Comparison of ENCODE assay signal across 28 mouse cellular contexts in genomic region chr1:184931097-184931496, GRCm38 (mm10). TPM values are rescaled to one million over a fixed set of nuclear protein-coding genes. Genes with fewer than 3 reads are reported as not detected.
DNase-seq lines count a peak whose midpoint lies in the region; ATAC-seq and TF ChIP-seq lines count a peak whose summit lies in the region.
"Had no signal": no experiment of that assay in that cellular context is flagged by ENCODE, and none has a peak within 500 bp of the region (broad histone marks: within the 10 kb centered on the region; RNA-seq: fewer than 3 reads in every experiment).

No protein-coding gene starts in this region.

- peak; percentile 41 for DNase-seq in intestine, embryonic 14.5 days (ENCODE audit: low spot score)
- peak; percentile 7 for DNase-seq in retina, postnatal 1 day
- no peak for DNase-seq in retina, embryonic 14.5 days (ENCODE audit: low spot score)
- no peak for DNase-seq in forebrain, postnatal 0 days
- no peak for DNase-seq in hindbrain, embryonic 14.5 days (ENCODE audit: low spot score)
- DNase-seq: adrenal gland, adult 8-10 months; adrenal gland, postnatal 14 days; adrenal gland, postnatal 36 days; cerebellum, adult 11-12 months; cerebellum, adult 2 months; cerebellum, adult 9-10 months; cerebellum, postnatal 10 days; cerebellum, postnatal 25 days; embryo, embryonic 11 days had no signal

- no peaks in the 10 kb centered on the region for H3K9me3 ChIP-seq in intestine, embryonic 14.5 days (ENCODE audit: control insufficient read depth, low read length)
- H3K9me3 ChIP-seq in intestine, embryonic 16.5 days (ENCODE audit: control insufficient read depth, low read length) = no peaks in the 10 kb centered on the region
- H3K9me3 ChIP-seq in forebrain, postnatal 0 days (ENCODE audit: low read length) = no peaks in the 10 kb centered on the region
- no peaks in the 10 kb centered on the region for H3K9me3 ChIP-seq in hindbrain, embryonic 14.5 days (ENCODE audit: control insufficient read depth, low read length)
- H3K9me3 ChIP-seq: embryonic facial prominence, embryonic 13.5 days; embryonic facial prominence, embryonic 15.5 days; forebrain, embryonic 10.5 days; forebrain, embryonic 12.5 days had no signal

- no peak for TF ChIP-seq CTCF in forebrain, postnatal 0 days (IDR thresholded peaks at IDR 0.05; ENCODE audit: low read depth)

- peaks cover 9% of the 10 kb centered on the region; the same call in 1 of the 2 replicates for H3K36me3 ChIP-seq in intestine, embryonic 14.5 days (ENCODE audit: control insufficient read depth, insufficient read depth, low read length)
- 0 out of 2 replicates have a peak, but pooled peaks cover 3% of the 10 kb centered on the region for H3K36me3 ChIP-seq in intestine, embryonic 16.5 days (ENCODE audit: control insufficient read depth, insufficient read depth, low read length)
- H3K36me3 ChIP-seq in forebrain, postnatal 0 days (ENCODE audit: insufficient read depth) = peaks cover 8% of the 10 kb centered on the region
- H3K36me3 ChIP-seq in hindbrain, embryonic 14.5 days (replicated peaks; ENCODE audit: control insufficient read depth, insufficient read depth) = peaks cover 33% of the 10 kb centered on the region

- 87% methylated on average over 6 of the region's 6 CpGs for WGBS in intestine, embryonic 14.5 days
- 83% methylated on average over 6 of the region's 6 CpGs for WGBS in intestine, embryonic 16.5 days
- 89% methylated on average over 6 of the region's 6 CpGs for WGBS in forebrain, postnatal 0 days
- 74% methylated on average over 6 of the region's 6 CpGs for WGBS in hindbrain, embryonic 14.5 days

- H3K4me2 ChIP-seq in intestine, embryonic 14.5 days (ENCODE audit: low read length) = no peak overlapping the region
- H3K4me2 ChIP-seq in intestine, embryonic 16.5 days (ENCODE audit: low read depth, low read length) = no peak overlapping the region
- H3K4me2 ChIP-seq in forebrain, postnatal 0 days (ENCODE audit: low read depth) = no peak overlapping the region
- no peak overlapping the region for H3K4me2 ChIP-seq in hindbrain, embryonic 14.5 days (replicated peaks)
- H3K4me2 ChIP-seq: embryonic facial prominence, embryonic 13.5 days; embryonic facial prominence, embryonic 15.5 days; forebrain, embryonic 12.5 days had no signal

- ATAC-seq in intestine, embryonic 14.5 days (replicated peaks; ENCODE audit: low FRiP score, low TSS enrichment, low read depth) = no peak
- no peak for ATAC-seq in intestine, embryonic 16.5 days
- ATAC-seq in granulocyte monocyte progenitor cell, adult 5-6 weeks (replicated peaks; ENCODE audit: poor library complexity, severe bottlenecking) = peak; percentile 78
- peak; percentile 26; the same call in 1 of the 2 replicates for ATAC-seq in megakaryocyte progenitor cell, adult 5-6 weeks (replicated peaks; ENCODE audit: poor library complexity)
- ATAC-seq in forebrain, postnatal 0 days = no peak
- ATAC-seq in hindbrain, embryonic 14.5 days (ENCODE audit: low FRiP score) = no peak
- ATAC-seq: activated CD4-positive, CD25-positive, alpha-beta regulatory T cell, adult 4 months; forebrain, embryonic 14.5 days; forebrain, embryonic 16.5 days; Patski had no signal

- H3K27ac ChIP-seq in intestine, embryonic 14.5 days (ENCODE audit: low read depth) = no peak overlapping the region
- no peak overlapping the region for H3K27ac ChIP-seq in intestine, embryonic 16.5 days (ENCODE audit: low read length)
- no peak overlapping the region for H3K27ac ChIP-seq in forebrain, postnatal 0 days (ENCODE audit: low read depth, low read length)
- H3K27ac ChIP-seq in hindbrain, embryonic 14.5 days = no peak overlapping the region
- H3K27ac ChIP-seq: embryonic facial prominence, embryonic 13.5 days; embryonic facial prominence, embryonic 15.5 days; forebrain, embryonic 10.5 days; forebrain, embryonic 12.5 days had no signal

- no peaks in the 10 kb centered on the region for H3K4me1 ChIP-seq in intestine, embryonic 14.5 days (replicated peaks; ENCODE audit: control insufficient read depth, insufficient read depth, low read length)
- no peaks in the 10 kb centered on the region for H3K4me1 ChIP-seq in intestine, embryonic 16.5 days (ENCODE audit: control insufficient read depth, insufficient read depth, low read length)
- H3K4me1 ChIP-seq in forebrain, postnatal 0 days (ENCODE audit: insufficient read depth) = no peaks in the 10 kb centered on the region
- 0 out of 2 replicates have a peak, but pooled peaks cover 4% of the 10 kb centered on the region for H3K4me1 ChIP-seq in hindbrain, embryonic 14.5 days (replicated peaks; ENCODE audit: control insufficient read depth, insufficient read depth, low read length)
- H3K4me1 ChIP-seq: embryonic facial prominence, embryonic 15.5 days; forebrain, embryonic 10.5 days; forebrain, embryonic 12.5 days had no signal

- H3K4me3 ChIP-seq in intestine, embryonic 14.5 days (ENCODE audit: low read depth, low read length) = no peak overlapping the region
- H3K4me3 ChIP-seq in intestine, embryonic 16.5 days (ENCODE audit: low read length) = no peak overlapping the region
- no peak overlapping the region for H3K4me3 ChIP-seq in forebrain, postnatal 0 days (ENCODE audit: low read depth, low read length)
- H3K4me3 ChIP-seq in hindbrain, embryonic 14.5 days (replicated peaks; ENCODE audit: low read length) = no peak overlapping the region
- H3K4me3 ChIP-seq: embryonic facial prominence, embryonic 13.5 days; embryonic facial prominence, embryonic 15.5 days; erythroblast, embryonic 14.5 days; forebrain, embryonic 10.5 days; forebrain, embryonic 12.5 days had no signal

- no peak overlapping the region for H3K9ac ChIP-seq in intestine, embryonic 14.5 days (ENCODE audit: low read length)
- no peak overlapping the region for H3K9ac ChIP-seq in intestine, embryonic 16.5 days (ENCODE audit: low read depth, low read length)
- no peak overlapping the region for H3K9ac ChIP-seq in forebrain, postnatal 0 days
- H3K9ac ChIP-seq in hindbrain, embryonic 14.5 days = no peak overlapping the region
- H3K9ac ChIP-seq: embryonic facial prominence, embryonic 13.5 days; embryonic facial prominence, embryonic 15.5 days; forebrain, embryonic 12.5 days had no signal

- H3K27me3 ChIP-seq in intestine, embryonic 14.5 days (replicated peaks; ENCODE audit: control insufficient read depth, insufficient read depth, low read length) = no peaks in the 10 kb centered on the region
- no peaks in the 10 kb centered on the region for H3K27me3 ChIP-seq in intestine, embryonic 16.5 days (replicated peaks; ENCODE audit: control insufficient read depth, insufficient read depth, low read length)
- H3K27me3 ChIP-seq in forebrain, postnatal 0 days (ENCODE audit: insufficient read depth, low read length) = no peaks in the 10 kb centered on the region
- no peaks in the 10 kb centered on the region for H3K27me3 ChIP-seq in hindbrain, embryonic 14.5 days (ENCODE audit: control insufficient read depth, insufficient read depth, low read length)
- H3K27me3 ChIP-seq: embryonic facial prominence, embryonic 13.5 days; embryonic facial prominence, embryonic 15.5 days; forebrain, embryonic 12.5 days; Patski had no signal

RNA-seq across cellular contexts. Expression of gene C130074G19Rik, which starts 48.1 kb away (rescaled TPM):
- 2.1 and 2.4 TPM in 2 replicates for polyA plus RNA-seq in intestine, embryonic 14.5 days (2014; fragmentation: Nextera tagmentation; extraction: Ambion mirVana)
- polyA plus RNA-seq in intestine, embryonic 16.5 days (2015; fragmentation: Nextera tagmentation; extraction: Ambion mirVana) = 1.8 and 2.0 TPM in 2 replicates
- total RNA-seq in granulocyte monocyte progenitor cell, adult 5-6 weeks (2014; fragmentation: Nextera tagmentation) = not detected in 2 replicates
- total RNA-seq in granulocyte monocyte progenitor cell, adult 5-6 weeks (2017) = 0.13 TPM in 1 of 2 replicates, not detected in the other
- not detected in 2 replicates for total RNA-seq in megakaryocyte progenitor cell, adult 5-6 weeks (2015)
- not detected in 2 replicates for total RNA-seq in megakaryocyte progenitor cell, adult 5-6 weeks (2017)
- 9.5 and 10.7 TPM in 2 replicates for total RNA-seq in forebrain, postnatal 0 days (2014; rRNA removed)
- polyA plus RNA-seq in forebrain, postnatal 0 days (2015; fragmentation: Nextera tagmentation; extraction: Ambion mirVana) = 0.94 and 1.2 TPM in 2 replicates
- polyA plus RNA-seq in hindbrain, embryonic 14.5 days (2014; fragmentation: Nextera tagmentation; extraction: Ambion mirVana) = 1.1 and 1.5 TPM in 2 replicates
- total RNA-seq: MEL had no signal
- polyA plus RNA-seq: activated CD4-positive, CD25-positive, alpha-beta regulatory T cell, adult 4 months; C2C12 had no signal

Comparison
In these comparisons a context has a peak if more than half of its experiments do, and no peak if none do; other contexts are left out.
1. DNase-seq: peak in intestine, embryonic 14.5 days (single experiment) and retina, postnatal 1 day (single experiment); none in retina, embryonic 14.5 days (single experiment), forebrain, postnatal 0 days (single experiment) and hindbrain, embryonic 14.5 days (single experiment).
2. ATAC-seq: peak in granulocyte monocyte progenitor cell, adult 5-6 weeks (single experiment) and megakaryocyte progenitor cell, adult 5-6 weeks (single experiment); none in intestine, embryonic 14.5 days (single experiment), intestine, embryonic 16.5 days (single experiment), forebrain, postnatal 0 days (single experiment) and hindbrain, embryonic 14.5 days (single experiment).